Mouse (Mus musculus) intestine, embryonic 16.5 days (tissue): ENCODE results near the gene Ypel5. TPM values are rescaled to one million over a fixed set of nuclear protein-coding genes. Genes with fewer than 3 reads are reported as not detected.

Experiments used
- ATAC-seq: fragments of 200-750 bp; cut with Nextera tagmentation; 2 replicates; pipeline ENCODE4 v1.8.0; 2017; ENCODE audit warnings: moderate TSS enrichment, moderate library complexity
- H3K27ac ChIP-seq: fragments of 300-500 bp; sonication (generic); 2 replicates; pipeline ENCODE4 v1.5.1; 2014; ENCODE audit warnings: mild to moderate bottlenecking, low read length
- H3K27me3 ChIP-seq: fragments of 300-500 bp; sonication (generic); replicated peaks from 2 replicates; pipeline ENCODE4 v1.6.1; 2014; ENCODE audit warnings: low read length, control low read depth, mixed read lengths; ENCODE audit not compliant: control insufficient read depth, insufficient read depth
- H3K36me3 ChIP-seq: fragments of 300-500 bp; sonication (generic); 2 replicates; pipeline ENCODE4 v1.6.1; 2014; ENCODE audit warnings: low read length, control low read depth; ENCODE audit not compliant: control insufficient read depth, insufficient read depth
- H3K4me1 ChIP-seq: fragments of 300-500 bp; sonication (generic); 2 replicates; pipeline ENCODE4 v1.6.1; 2014; ENCODE audit warnings: low read length, control low read depth, mixed read lengths; ENCODE audit not compliant: control insufficient read depth, insufficient read depth
- H3K4me2 ChIP-seq: fragments of 300-500 bp; sonication (generic); 2 replicates; pipeline ENCODE4 v1.6.1; 2014; ENCODE audit warnings: low read depth, low read length, control low read depth
- H3K4me3 ChIP-seq: fragments of 300-500 bp; sonication (generic); 2 replicates; pipeline ENCODE4 v1.5.1; 2014; ENCODE audit warnings: mild to moderate bottlenecking, low read length
- H3K9ac ChIP-seq: fragments of 300-500 bp; sonication (generic); 2 replicates; pipeline ENCODE4 v1.6.1; 2014; ENCODE audit warnings: low read depth, low read length
- H3K9me3 ChIP-seq: fragments of 300-500 bp; sonication (generic); 2 replicates; pipeline ENCODE4 v1.6.1; 2016; ENCODE audit warnings: low read length, control low read depth; ENCODE audit not compliant: control insufficient read depth
- WGBS: fragments of 180-500 bp; shearing (Covaris S2); extraction: QIAGEN DNeasy Blood & Tissue Kit; methylation state at CpG from one replicate; pipeline ENCODE4 v1.1.7; 2014; 5-methylcytosine and 5-hydroxymethylcytosine counted together
- polyA plus RNA-seq: library from polyadenylated mRNA; unstranded; fragments of >200 nt; fragmentation: Nextera tagmentation; extraction: Ambion mirVana; gene quantifications from 2 replicates; pipeline ENCODE4 v1.2.1, GENCODE M21; 2015

The Ypel5 gene
- polyA plus RNA-seq, 1 experiment from 2014 or later: 37.4 TPM

DNA sequence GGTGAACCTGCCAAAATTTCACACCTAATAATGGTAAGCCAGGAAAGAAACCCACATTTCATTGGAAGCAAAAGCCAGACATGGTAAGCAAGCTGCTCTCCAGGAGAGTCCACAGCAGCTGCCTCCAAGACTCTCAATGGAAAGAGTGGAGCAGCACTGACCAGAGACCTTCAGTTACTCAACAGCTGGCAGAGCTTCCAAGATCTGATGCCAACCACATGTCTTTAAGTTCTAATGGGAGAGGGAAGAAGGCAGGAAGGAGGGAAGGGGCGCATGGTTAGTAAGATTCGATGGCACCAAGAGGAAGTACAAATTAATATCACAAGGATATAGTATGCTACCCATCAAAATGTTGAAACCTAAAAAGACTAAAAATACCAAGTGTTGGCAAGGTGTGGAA lies 31.9 kb downstream of the Ypel5 start:
- 89% methylated on average over 2 of the region's 2 CpGs for WGBS
- ATAC-seq: no peak
- Histone ChIP-seq H3K9ac (no peak overlapping the region), H3K27me3 (no peaks in the 10 kb centered on the region), H3K36me3 (no peaks in the 10 kb centered on the region), H3K9me3 (no peaks in the 10 kb centered on the region), H3K4me3 (no peak overlapping the region), H3K4me2 (no peak overlapping the region), H3K27ac (no peak overlapping the region), H3K4me1 (no peaks in the 10 kb centered on the region)

DNA sequence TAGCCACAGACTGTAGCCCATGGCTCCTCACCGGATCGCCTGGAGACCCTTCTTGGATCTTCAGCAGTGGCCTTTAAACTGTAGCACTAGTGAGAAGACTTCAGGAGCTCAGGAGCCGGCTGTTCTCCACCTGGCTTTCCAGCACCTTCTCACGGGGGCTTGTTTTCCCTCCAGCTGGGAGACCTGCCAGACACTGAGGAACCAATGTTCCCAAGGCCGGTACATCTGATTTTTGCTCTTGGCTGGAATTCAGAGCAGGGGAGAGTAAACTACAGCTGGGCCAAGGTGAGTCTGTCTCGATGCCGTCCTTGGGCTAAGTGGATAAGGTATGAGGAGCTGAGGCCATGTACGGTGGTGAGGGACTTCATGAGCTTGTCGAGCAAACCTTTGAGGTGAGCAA lies 42.7 kb downstream of the Ypel5 start:
- 89% methylated on average over 9 of the region's 9 CpGs for WGBS
- H3K27ac ChIP-seq: no peak overlapping the region
- no peak overlapping the region for H3K9ac ChIP-seq
- H3K4me2 ChIP-seq: no peak overlapping the region
- peak; percentile 60 for ATAC-seq
- H3K27me3 ChIP-seq: no peaks in the 10 kb centered on the region
- H3K4me1 ChIP-seq: no peaks in the 10 kb centered on the region
- no peaks in the 10 kb centered on the region for H3K36me3 ChIP-seq
- H3K4me3 ChIP-seq: no peak overlapping the region
- H3K9me3 ChIP-seq: no peaks in the 10 kb centered on the region

DNA sequence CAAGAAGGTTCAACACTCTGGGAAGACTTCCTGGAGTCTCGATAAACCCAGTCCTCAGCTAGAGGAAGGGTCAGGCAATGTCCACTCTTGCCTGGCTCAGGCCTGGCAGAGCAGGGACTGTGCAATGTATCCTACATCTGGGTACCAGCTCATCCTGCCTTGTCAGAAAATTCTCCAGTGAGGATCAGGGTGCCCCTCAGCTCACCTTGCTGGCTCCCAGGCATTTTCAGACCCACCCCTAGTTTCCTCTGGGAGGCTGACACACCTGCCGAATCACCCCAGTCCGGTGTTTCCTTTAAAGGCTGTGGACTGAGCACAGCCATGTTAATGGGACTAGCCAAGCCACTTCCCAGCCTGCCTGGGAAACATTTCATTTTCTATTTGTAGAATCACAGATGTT lies 43.9 kb downstream of the Ypel5 start:
- no peak overlapping the region for H3K4me2 ChIP-seq
- H3K9me3 ChIP-seq: no peaks in the 10 kb centered on the region
- no peak overlapping the region for H3K9ac ChIP-seq
- H3K4me3 ChIP-seq: no peak overlapping the region
- 53% methylated on average over 3 of the region's 3 CpGs for WGBS
- no peak for ATAC-seq
- H3K36me3 ChIP-seq: no peaks in the 10 kb centered on the region
- H3K4me1 ChIP-seq: no peaks in the 10 kb centered on the region
- H3K27me3 ChIP-seq: no peaks in the 10 kb centered on the region
- H3K27ac ChIP-seq: no peak overlapping the region

DNA sequence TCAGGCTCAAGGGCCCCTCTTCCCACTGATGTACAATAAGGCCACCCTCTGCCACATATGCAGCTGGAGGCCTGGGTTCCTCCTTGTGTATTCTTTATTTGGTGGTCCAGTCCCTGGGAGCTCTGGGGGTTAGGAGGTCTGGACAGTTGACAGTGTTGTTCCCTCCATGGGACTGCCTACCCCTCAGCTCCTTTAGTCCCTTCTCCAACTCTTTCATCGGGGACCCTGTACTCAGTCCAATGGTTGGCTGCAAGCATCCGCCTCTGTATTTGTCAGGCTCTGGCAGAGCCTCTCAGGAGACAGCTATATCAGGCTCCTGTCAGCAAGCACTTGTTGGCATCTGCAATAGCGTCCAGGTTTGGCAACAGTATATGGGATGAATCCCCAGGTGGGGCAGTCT lies 44.8 kb downstream of the Ypel5 start:
- WGBS: 70% methylated on average over 3 of the region's 3 CpGs
- Histone ChIP-seq H3K27me3 (no peaks in the 10 kb centered on the region), H3K9ac (no peak overlapping the region), H3K4me2 (no peak overlapping the region), H3K4me3 (no peak overlapping the region), H3K4me1 (no peaks in the 10 kb centered on the region), H3K9me3 (no peaks in the 10 kb centered on the region), H3K27ac (no peak overlapping the region), H3K36me3 (no peaks in the 10 kb centered on the region)
- ATAC-seq: no peak

DNA sequence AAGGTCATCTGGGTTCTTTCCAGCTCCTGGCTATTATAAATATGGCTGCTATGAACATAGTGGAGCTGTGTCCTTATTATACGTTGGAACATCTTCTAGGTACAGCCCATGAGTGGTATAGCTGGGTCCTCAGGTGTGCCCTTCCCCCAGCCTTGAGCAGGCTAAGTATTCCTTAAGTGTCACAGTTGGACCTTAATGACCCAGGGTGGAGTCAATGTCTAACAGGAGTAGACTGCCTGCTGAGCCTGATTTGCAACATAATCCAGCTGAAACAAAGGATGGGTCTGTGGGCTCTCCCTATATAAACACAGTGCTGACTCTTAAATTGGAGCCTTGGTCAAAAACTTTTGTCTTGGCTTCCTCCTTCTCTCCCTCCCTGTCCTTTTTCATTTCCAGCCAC lies 45.6 kb downstream of the Ypel5 start:
- no peak overlapping the region for H3K27ac ChIP-seq
- WGBS: 67% methylated on average over 1 of the region's 1 CpGs
- H3K27me3 ChIP-seq: no peaks in the 10 kb centered on the region
- H3K4me1 ChIP-seq: no peaks in the 10 kb centered on the region
- no peaks in the 10 kb centered on the region for H3K36me3 ChIP-seq
- no peak overlapping the region for H3K9ac ChIP-seq
- H3K9me3 ChIP-seq: no peaks in the 10 kb centered on the region
- H3K4me3 ChIP-seq: no peak overlapping the region
- no peak for ATAC-seq
- H3K4me2 ChIP-seq: no peak overlapping the region

DNA sequence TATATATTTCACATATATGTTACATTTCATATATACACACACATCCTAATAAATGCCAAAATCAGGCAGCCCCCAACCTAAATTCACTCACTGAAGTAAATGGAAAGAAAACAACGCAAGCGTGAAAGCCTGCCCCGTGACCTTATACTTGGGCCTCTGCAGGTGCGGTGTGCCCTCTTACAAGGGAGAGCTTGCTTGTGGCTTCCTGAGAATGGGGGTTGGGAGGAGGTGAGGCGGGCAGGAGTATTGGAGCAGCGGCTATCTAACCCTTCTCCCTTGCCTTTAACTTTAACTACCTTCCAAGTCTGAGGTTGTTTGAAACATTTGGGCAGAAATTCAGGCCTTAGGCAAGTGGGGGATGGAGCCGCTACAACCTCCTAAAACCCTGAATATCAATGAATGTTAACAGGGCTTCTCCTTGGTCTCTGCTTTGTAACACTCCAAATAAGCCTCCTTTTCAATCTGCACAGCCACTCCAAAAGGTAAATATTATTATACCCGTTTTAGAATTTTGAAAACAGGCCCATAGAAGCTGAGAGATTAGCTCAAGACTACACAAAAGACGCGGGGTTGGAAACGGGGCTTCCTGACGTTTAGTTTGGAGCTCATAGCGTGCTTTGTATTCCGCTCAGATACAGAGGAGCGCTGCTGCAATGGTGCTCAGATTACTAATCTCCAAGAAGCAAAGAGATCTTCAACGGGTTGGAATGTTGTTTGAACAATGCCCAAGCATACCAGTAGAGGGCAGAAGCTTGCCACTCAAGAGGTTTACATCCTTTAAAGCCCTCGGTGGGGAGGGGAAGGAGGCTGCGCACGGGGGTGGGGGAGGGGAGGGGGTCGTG lies 53.5 kb downstream of the Ypel5 start:
- no peaks in the 10 kb centered on the region for H3K4me1 ChIP-seq
- H3K27ac ChIP-seq: no peak overlapping the region
- H3K9me3 ChIP-seq: no peaks in the 10 kb centered on the region
- no peak overlapping the region for H3K4me2 ChIP-seq
- no peak overlapping the region for H3K4me3 ChIP-seq
- peak; percentile 40; the same call in 1 of the 2 replicates for ATAC-seq
- H3K36me3 ChIP-seq: no peaks in the 10 kb centered on the region
- no peak overlapping the region for H3K9ac ChIP-seq
- 26% methylated on average over 20 of the region's 20 CpGs for WGBS
- H3K27me3 ChIP-seq: no peaks in the 10 kb centered on the region

DNA sequence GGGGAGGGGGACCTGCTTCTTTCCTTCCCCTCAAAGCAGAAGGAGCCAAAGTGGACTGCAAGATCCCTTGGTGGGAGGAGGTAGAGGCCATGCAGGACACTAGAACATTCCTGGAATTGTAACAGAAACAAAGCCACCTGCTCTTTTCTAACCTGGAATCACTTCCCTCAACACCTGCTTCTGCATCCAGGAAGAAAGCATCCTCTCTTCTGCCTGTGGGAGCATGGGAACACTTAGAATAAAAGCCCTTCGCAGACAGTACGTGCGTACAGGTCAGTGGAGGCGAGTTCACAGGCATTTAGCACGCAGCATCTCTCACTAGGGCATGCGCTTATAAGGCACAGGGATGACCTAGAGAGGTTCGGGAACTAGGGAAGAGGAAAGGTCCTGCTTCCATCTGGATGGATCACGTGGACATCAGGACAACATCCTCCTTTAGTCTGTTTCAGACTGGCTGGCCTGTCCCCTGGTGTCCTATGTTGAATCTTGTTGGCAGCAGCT lies 54.2 kb downstream of the Ypel5 start:
- Histone ChIP-seq H3K4me3 (no peak overlapping the region), H3K36me3 (no peaks in the 10 kb centered on the region), H3K4me1 (no peaks in the 10 kb centered on the region), H3K27ac (no peak overlapping the region), H3K9ac (no peak overlapping the region), H3K9me3 (no peaks in the 10 kb centered on the region), H3K4me2 (no peak overlapping the region), H3K27me3 (no peaks in the 10 kb centered on the region)
- 68% methylated on average over 8 of the region's 8 CpGs for WGBS
- peak; percentile 18; the same call in 1 of the 2 replicates for ATAC-seq

DNA sequence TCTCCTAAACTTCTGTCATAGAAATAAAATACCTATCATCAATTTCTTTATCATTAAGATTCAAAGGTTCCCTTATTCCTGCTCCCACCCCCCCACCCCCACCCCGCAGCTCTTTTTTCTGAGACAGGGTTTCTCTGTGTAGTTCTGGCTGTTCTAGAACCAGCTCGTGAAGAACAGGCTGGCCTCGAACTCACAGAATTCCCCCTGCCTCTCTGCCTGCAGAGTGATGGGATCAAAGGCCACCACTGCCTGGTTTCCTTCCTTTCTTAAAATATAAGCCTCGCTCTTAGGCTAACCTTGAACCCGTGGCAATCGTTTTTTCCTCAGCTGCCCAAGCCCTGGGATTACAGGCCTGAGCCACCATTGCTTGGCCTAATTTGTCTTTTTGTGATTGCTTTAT lies 55.3 kb downstream of the Ypel5 start:
- no peaks in the 10 kb centered on the region for H3K4me1 ChIP-seq
- ATAC-seq: no peak
- no peaks in the 10 kb centered on the region for H3K9me3 ChIP-seq
- no peak overlapping the region for H3K27ac ChIP-seq
- no peak overlapping the region for H3K4me2 ChIP-seq
- 89% methylated on average over 6 of the region's 6 CpGs for WGBS
- H3K27me3 ChIP-seq: no peaks in the 10 kb centered on the region
- no peak overlapping the region for H3K4me3 ChIP-seq
- H3K36me3 ChIP-seq: no peaks in the 10 kb centered on the region
- no peak overlapping the region for H3K9ac ChIP-seq

DNA sequence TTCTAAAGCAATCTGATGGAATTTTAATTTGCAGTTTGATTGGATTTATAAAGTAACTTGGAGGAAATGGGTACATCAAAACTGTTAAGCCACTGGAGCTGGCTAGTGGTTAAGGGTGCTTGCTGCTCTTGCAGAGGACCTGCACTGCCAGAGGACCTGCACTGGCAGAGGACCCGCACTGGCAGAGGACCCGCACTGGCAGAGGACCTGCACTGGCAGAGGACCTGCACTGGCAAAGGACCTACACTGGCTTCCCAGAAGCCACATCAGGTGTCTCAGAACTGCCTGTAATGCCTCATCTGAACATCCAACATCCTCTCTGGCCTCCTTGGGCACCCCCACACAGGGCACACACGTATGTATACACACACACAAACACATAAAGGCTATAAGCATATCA lies 59.3 kb downstream of the Ypel5 start:
- no peak for ATAC-seq
- WGBS: 93% methylated on average over 3 of the region's 3 CpGs
- no peaks in the 10 kb centered on the region for H3K4me1 ChIP-seq
- H3K9me3 ChIP-seq: no peaks in the 10 kb centered on the region
- no peak overlapping the region for H3K4me3 ChIP-seq
- no peaks in the 10 kb centered on the region for H3K36me3 ChIP-seq
- no peak overlapping the region for H3K9ac ChIP-seq
- no peaks in the 10 kb centered on the region for H3K27me3 ChIP-seq
- no peak overlapping the region for H3K4me2 ChIP-seq
- no peak overlapping the region for H3K27ac ChIP-seq

DNA sequence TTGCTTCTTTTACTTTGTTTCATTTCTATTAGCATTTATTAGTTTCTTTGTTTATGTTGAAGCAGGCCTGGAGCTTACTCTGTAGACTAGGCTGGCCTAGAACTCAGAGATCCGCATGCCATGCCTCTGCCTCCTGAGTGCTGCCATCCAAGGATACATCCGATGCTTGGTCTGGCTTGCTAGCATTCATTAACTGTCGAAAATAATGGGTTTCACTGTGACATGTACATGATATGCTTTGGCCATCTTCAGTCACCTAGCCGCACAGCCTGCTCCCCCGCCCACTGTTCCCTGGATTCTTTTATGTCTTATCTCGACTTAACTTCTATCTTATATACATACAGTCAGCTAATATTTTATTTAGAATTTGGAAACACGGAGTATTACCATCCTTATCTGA lies 60.8 kb downstream of the Ypel5 start:
- H3K9me3 ChIP-seq: no peaks in the 10 kb centered on the region
- H3K4me1 ChIP-seq: no peaks in the 10 kb centered on the region
- H3K4me3 ChIP-seq: no peak overlapping the region
- no peak overlapping the region for H3K9ac ChIP-seq
- H3K4me2 ChIP-seq: no peak overlapping the region
- no peaks in the 10 kb centered on the region for H3K27me3 ChIP-seq
- H3K36me3 ChIP-seq: no peaks in the 10 kb centered on the region
- no peak for ATAC-seq
- 71% methylated on average over 7 of the region's 7 CpGs for WGBS
- H3K27ac ChIP-seq: no peak overlapping the region
